Mouse (Mus musculus): ENCODE data around the gene St6galnac3. TPM values are rescaled to one million over a fixed set of nuclear protein-coding genes. Genes with fewer than 3 reads are reported as not detected.
A peak's percentile ranks its signal among the peaks of the same experiment; 100 is the strongest.

St6galnac3 gene
- polyA plus RNA-seq, 1 experiment from 2014 or later = 34.1 TPM

DNA sequence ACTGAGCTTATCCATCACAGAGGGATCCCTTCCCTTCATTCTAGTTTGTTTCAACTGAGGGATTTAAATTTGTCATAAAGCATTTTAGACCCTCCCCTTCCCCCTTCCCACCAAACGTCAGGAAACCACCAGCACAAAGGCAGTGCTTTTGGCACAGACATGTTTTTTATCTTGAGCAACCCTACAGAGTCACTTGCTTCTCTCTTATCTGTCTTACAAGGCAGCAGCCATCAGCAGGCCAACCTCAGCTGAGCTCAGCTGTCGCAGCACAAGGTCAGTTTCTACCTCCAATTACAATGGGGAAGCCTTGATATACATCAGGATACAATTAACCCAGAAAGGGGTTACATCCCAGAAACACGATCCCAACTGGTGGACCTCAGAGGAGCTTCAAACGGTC is 33.4 kb downstream of the St6galnac3 start:
- Histone ChIP-seq H3K9me3 (ENCODE audit: low read depth, low read length) (no peaks in the 10 kb centered on the region), H3K4me1 (ENCODE audit: insufficient read depth) (peaks cover 13% of the 10 kb centered on the region; the same call in 1 of the 2 replicates), H3K4me2 (no peak overlapping the region), H3K9ac (no peak overlapping the region), H3K27ac (ENCODE audit: low read depth) (no peak overlapping the region), H3K27me3 (ENCODE audit: insufficient read depth, low read length) (no peaks in the 10 kb centered on the region), H3K4me3 (ENCODE audit: low read depth, low read length) (no peak overlapping the region), H3K36me3 (ENCODE audit: insufficient read depth) (no peaks in the 10 kb centered on the region)
- ATAC-seq (ENCODE audit: insufficient read depth) (no peak), DNase-seq (no peak)
- TF ChIP-seq CTCF (IDR thresholded peaks at IDR 0.05; ENCODE audit: low read depth) = no peak
- 31% methylated on average over 4 of the region's 4 CpGs for WGBS

DNA sequence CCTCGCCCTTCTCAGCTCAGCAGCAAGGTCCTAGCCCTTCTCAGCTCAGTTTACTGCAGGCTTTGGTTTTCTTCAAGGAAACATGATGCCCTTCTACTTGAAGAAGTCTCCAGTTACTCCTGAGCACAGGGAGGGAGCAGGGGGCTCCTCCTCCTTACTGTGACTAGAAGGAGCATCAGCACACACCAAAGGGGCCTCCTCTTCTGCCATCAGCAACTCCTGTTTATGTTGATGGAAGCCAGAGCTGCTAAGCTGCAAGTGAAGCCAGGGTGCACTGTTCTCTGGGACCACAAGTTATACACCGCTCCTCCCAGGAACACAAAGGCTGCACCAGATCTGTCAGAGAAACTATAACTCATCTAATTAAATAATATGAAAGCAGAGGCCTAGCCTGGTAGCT is 34.4 kb downstream of the St6galnac3 start:
- ATAC-seq (ENCODE audit: insufficient read depth) (peak; percentile 45), DNase-seq (peak; percentile 31)
- WGBS = 46% methylated on average over 2 of the region's 2 CpGs
- H3K27me3 ChIP-seq (ENCODE audit: insufficient read depth, low read length) = no peaks in the 10 kb centered on the region
- H3K4me1 ChIP-seq (ENCODE audit: insufficient read depth) = peaks cover 13% of the 10 kb centered on the region; the same call in 1 of the 2 replicates
- H3K4me2 ChIP-seq = peak overlapping the region; percentile 36
- no peak for TF ChIP-seq CTCF (IDR thresholded peaks at IDR 0.05; ENCODE audit: low read depth)
- no peak overlapping the region for H3K4me3 ChIP-seq (ENCODE audit: low read depth, low read length)
- no peaks in the 10 kb centered on the region for H3K36me3 ChIP-seq (ENCODE audit: insufficient read depth)
- no peaks in the 10 kb centered on the region for H3K9me3 ChIP-seq (ENCODE audit: low read depth, low read length)
- no peak overlapping the region; the same call in 1 of the 2 replicates for H3K9ac ChIP-seq
- peak overlapping the region; percentile 68 for H3K27ac ChIP-seq (ENCODE audit: low read depth)

DNA sequence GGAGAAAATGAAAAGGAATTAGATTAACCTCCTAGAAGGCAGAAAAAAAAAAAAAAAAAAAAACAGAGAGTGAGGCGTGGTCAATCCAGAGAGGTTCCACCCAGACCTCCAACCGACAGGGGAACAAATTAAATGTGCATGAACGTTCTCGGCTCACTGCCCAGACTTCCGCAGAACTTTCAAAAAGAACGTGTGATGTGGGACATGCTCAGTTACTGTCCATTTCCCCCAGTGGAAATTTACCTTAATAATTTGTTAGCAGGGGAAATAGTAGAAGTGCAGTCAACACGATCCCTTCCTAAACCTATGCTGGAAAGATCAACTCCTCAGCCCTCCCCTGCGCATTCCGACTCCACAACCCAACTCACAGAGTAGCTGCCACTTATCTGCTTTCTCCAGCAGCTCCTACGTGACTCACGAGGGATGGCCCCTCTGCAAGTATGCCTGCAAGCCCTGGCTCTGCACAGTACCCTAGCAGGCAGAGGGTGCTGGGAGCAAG is 35.1 kb downstream of the St6galnac3 start:
- H3K27me3 ChIP-seq (ENCODE audit: insufficient read depth, low read length) = no peaks in the 10 kb centered on the region
- no peak overlapping the region for H3K9ac ChIP-seq
- ATAC-seq (ENCODE audit: insufficient read depth) = peak; percentile 83
- no peaks in the 10 kb centered on the region for H3K9me3 ChIP-seq (ENCODE audit: low read depth, low read length)
- 37% methylated on average over 11 of the region's 11 CpGs for WGBS
- no peak for TF ChIP-seq CTCF (IDR thresholded peaks at IDR 0.05; ENCODE audit: low read depth)
- no peaks in the 10 kb centered on the region for H3K36me3 ChIP-seq (ENCODE audit: insufficient read depth)
- peak; percentile 83 for DNase-seq
- peaks cover 13% of the 10 kb centered on the region; the same call in 1 of the 2 replicates for H3K4me1 ChIP-seq (ENCODE audit: insufficient read depth)
- peak overlapping the region; percentile 36 for H3K4me2 ChIP-seq
- no peak overlapping the region for H3K4me3 ChIP-seq (ENCODE audit: low read depth, low read length)
- H3K27ac ChIP-seq (ENCODE audit: low read depth) = peak overlapping the region; percentile 68

DNA sequence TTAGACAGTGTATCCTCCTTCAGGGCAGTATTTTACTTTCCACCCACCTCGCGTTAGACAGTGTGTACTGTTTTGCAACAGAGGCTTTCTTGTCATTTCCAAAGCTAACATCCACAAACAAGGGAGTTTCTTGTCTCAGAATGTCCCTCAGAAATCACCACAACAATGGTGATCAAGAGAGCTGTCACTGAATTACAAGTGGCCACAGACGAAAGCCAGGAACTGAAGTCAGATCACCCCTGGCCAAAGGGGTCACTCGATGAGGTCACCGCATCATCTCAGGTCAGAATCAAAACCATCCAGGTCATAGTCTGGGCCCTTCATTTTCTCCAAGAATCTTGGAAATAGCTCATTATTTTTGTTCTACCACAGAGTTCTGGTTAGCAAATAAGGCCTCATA is 37.1 kb downstream of the St6galnac3 start:
- Histone ChIP-seq H3K9me3 (ENCODE audit: low read depth, low read length) (no peaks in the 10 kb centered on the region), H3K36me3 (ENCODE audit: insufficient read depth) (no peaks in the 10 kb centered on the region), H3K4me1 (ENCODE audit: insufficient read depth) (peaks cover 13% of the 10 kb centered on the region; the same call in 1 of the 2 replicates), H3K27me3 (ENCODE audit: insufficient read depth, low read length) (no peaks in the 10 kb centered on the region), H3K27ac (ENCODE audit: low read depth) (no peak overlapping the region), H3K9ac (no peak overlapping the region), H3K4me2 (no peak overlapping the region), H3K4me3 (ENCODE audit: low read depth, low read length) (no peak overlapping the region)
- DNase-seq = no peak
- ATAC-seq (ENCODE audit: insufficient read depth) = no peak
- 86% methylated on average over 5 of the region's 5 CpGs for WGBS
- TF ChIP-seq CTCF (IDR thresholded peaks at IDR 0.05; ENCODE audit: low read depth) = no peak

- H3K27me3 ChIP-seq (ENCODE audit: insufficient read depth, low read length) = no peaks in the 10 kb centered on the region
- no peak overlapping the region for H3K27ac ChIP-seq (ENCODE audit: low read depth)
- H3K4me3 ChIP-seq (ENCODE audit: low read depth, low read length) = no peak overlapping the region
- no peak overlapping the region for H3K9ac ChIP-seq
- 85% methylated on average over 1 of the region's 1 CpGs for WGBS
- ATAC-seq (ENCODE audit: insufficient read depth) (no peak), DNase-seq (no peak)
- no peak for TF ChIP-seq CTCF (IDR thresholded peaks at IDR 0.05; ENCODE audit: low read depth)
- no peaks in the 10 kb centered on the region for H3K36me3 ChIP-seq (ENCODE audit: insufficient read depth)
- H3K9me3 ChIP-seq (ENCODE audit: low read depth, low read length) = no peaks in the 10 kb centered on the region
- peaks cover 6% of the 10 kb centered on the region; the same call in 1 of the 2 replicates for H3K4me1 ChIP-seq (ENCODE audit: insufficient read depth)
- no peak overlapping the region for H3K4me2 ChIP-seq
Measured at GRCm38 (mm10) chr3:153684909-153685308, 40.1 kb downstream of the St6galnac3 start.

GRCm38 (mm10) chr3:153682303-153682702 is 42.7 kb downstream of the St6galnac3 start:
- Histone ChIP-seq H3K9me3 (ENCODE audit: low read depth, low read length) (no peaks in the 10 kb centered on the region), H3K4me2 (no peak overlapping the region), H3K27me3 (ENCODE audit: insufficient read depth, low read length) (no peaks in the 10 kb centered on the region), H3K27ac (ENCODE audit: low read depth) (no peak overlapping the region), H3K4me1 (ENCODE audit: insufficient read depth) (no peaks in the 10 kb centered on the region), H3K9ac (no peak overlapping the region), H3K4me3 (ENCODE audit: low read depth, low read length) (no peak overlapping the region), H3K36me3 (ENCODE audit: insufficient read depth) (0 out of 2 replicates have a peak, but pooled peaks cover 5% of the 10 kb centered on the region)
- ATAC-seq (ENCODE audit: insufficient read depth) (no peak), DNase-seq (no peak)
- 92% methylated on average over 10 of the region's 10 CpGs for whole genome bisulfite sequencing
- no peak for TF ChIP-seq CTCF (IDR thresholded peaks at IDR 0.05; ENCODE audit: low read depth)

DNA sequence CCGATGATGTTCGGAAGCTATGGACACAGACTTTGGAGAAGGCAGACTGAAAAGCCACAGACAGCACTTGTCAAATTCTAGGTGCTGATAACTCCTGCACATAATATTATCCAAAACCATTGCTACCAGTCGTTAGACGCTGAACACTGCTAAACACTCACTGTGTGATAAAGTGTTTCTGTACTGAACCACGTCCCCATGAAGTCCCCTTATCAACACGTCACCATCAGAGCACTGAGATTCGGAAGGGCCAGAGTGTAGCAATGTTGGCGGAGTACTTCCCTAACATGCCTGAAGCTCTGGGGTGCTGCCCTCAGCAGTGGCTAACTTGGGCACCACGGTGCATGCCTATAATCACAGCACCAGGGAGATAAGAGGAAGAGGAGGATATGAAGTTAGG is 43.3 kb downstream of the St6galnac3 start:
- no peaks in the 10 kb centered on the region for H3K4me1 ChIP-seq (ENCODE audit: insufficient read depth)
- H3K9me3 ChIP-seq (ENCODE audit: low read depth, low read length) = no peaks in the 10 kb centered on the region
- H3K27me3 ChIP-seq (ENCODE audit: insufficient read depth, low read length) = no peaks in the 10 kb centered on the region
- ATAC-seq (ENCODE audit: insufficient read depth) (no peak), DNase-seq (no peak)
- no peak overlapping the region for H3K4me2 ChIP-seq
- no peak overlapping the region for H3K4me3 ChIP-seq (ENCODE audit: low read depth, low read length)
- TF ChIP-seq CTCF (IDR thresholded peaks at IDR 0.05; ENCODE audit: low read depth) = no peak
- H3K9ac ChIP-seq = no peak overlapping the region
- H3K36me3 ChIP-seq (ENCODE audit: insufficient read depth) = 0 out of 2 replicates have a peak, but pooled peaks cover 5% of the 10 kb centered on the region
- no peak overlapping the region for H3K27ac ChIP-seq (ENCODE audit: low read depth)
- WGBS = 84% methylated on average over 9 of the region's 9 CpGs
